Mouse (Mus musculus) thymus, postnatal 4 days (tissue): ENCODE results near the gene Cap1.

ENCODE experiments used
- DNase-seq: peaks from one replicate; pipeline ENCODE4 v3.0.0; 2021

The Cap1 gene

DNA sequence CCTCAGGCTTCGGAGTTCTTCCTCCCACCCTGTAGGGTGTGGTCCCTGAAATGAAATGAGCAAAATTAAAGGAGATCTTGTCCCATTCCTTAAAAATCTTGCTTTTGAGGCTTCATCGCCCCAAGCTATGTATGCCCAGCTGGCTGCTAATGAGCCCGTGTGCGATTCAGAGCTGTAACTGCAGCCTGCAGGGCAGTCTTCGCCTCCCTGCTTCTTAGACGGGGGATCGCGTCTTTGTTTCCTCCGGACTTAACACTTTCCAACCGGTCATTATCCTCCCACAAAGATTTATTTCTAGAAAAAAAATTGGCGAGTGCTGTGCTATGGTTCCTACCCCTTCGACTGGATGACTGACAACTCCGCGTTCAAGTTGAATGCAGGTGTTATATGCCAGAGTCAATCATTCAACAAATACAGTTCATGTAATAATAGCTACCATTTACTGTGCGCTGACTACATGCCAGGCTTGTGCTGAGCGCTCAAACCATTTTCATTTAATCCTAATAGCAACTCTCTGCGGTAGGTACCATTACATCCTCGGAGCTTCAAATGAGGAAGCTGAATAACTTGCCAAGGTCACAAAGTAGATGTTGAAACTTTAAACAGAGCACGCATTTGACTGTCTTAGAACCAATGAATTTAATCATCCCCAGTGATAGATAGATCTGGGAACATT is 861 bp upstream of the Cap1 start:
- no peak for DNase-seq

GRCm38 (mm10) chr4:122884481-122885340 is 1.1 kb downstream of the Cap1 start:
- DNase-seq, result no peak

DNA sequence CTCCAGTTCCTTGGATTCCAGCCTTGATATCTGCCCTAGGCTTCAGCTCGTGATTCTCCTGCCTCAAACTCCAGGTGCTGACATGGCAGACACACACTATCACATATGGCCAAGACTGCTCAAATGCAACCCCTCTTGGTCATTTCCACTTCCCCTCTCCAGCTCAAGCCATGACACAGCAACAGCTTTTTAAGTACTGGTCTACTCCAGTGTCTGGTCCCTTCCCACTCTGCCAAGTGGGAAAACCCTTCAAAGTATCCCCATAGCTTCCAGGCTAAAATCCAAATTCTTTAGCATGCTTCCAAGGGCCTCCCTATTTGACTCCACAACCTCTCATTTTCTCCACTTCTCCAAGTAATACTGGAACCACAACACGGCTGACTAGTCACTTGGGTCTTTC is 1.8 kb downstream of the Cap1 start:
- no peak for DNase-seq

- DNase-seq, result no peak
Measured at GRCm38 (mm10) chr4:122883294-122883693, 2.6 kb downstream of the Cap1 start.

DNA sequence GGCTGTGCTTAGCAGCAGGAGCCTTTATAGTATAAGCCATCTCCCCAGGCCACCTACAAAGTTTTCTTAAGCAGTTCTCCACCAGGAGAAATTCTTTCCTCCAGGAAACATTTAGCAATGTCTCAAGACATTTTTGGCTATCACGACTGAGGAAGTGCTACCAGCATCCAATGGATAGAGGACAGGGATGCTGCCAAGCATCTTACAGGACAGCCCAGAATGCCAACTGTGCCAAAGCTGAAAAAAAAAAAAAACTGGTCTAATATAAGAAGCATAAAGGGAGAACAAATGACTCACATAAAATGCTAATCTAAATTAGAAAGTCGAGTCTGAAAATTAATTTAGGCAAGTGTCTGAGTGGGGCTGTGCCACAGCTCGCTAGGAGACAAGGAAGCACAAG is 3.3 kb downstream of the Cap1 start:
- DNase-seq, result no peak

GRCm38 (mm10) chr4:122878333-122879070 is 7.4 kb downstream of the Cap1 start:
- peak; percentile 34 for DNase-seq

DNA sequence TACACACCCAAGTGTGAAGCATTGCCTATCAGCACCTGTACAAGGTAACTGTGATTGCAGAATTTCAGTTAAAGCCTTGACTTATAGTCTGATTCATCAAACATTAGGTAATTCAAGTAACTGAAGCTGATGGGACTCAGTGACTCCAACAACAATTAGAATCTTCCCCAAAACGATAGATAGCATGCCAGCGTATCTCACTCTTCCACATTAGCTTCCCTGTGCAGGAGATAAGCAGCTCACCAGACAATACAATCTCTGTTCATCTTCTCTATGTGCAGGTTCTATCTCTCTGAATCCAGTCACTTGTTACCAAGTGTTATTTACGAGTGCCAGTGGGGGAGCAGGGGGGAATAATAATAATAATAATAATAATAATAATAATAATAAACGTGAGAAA is 12.3 kb downstream of the Cap1 start:
- no peak for DNase-seq

GRCm38 (mm10) chr4:122873003-122873402 is 12.9 kb downstream of the Cap1 start:
- no peak for DNase-seq

DNA sequence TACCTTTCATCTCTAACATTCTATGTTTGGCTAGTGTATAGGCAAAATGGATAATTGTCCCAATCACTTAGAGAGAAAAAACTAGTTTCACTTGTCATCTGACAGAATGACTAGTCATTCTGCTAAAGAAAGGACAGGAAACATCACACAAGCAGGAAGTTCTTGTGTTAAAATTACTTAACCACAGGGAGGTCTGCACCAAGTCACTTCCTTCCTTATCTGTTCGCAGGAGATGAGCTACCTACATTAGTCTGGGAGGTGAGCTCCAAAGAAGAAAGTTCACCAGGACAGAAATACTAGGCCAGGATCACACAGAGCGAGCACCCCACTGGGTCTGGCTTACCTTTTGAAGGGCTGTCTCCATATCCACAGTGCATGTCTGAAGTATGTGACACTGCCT is 13.9 kb downstream of the Cap1 start:
- DNase-seq, result no peak

- DNase-seq, result no peak
Measured at GRCm38 (mm10) chr4:122871269-122871668, 14.6 kb downstream of the Cap1 start.

DNA sequence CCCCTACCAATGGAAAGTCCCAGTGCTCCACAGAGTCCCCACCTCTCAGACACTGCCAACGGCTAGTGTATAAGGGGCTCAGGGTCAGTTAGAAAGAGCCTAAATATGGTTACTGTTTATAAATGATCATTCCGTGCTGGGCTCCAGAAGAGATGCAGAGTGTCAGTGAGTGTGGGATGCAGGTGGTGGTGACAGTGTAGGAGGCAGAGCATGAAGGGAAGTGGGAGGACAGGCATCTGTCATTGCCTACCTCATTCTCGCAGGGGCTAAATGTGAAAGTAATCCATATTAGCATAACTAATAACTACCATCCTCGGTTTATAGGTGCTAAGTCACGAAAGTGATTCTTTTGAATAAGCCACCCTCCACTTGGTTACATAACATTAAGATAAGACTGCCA is 15.1 kb downstream of the Cap1 start:
- no peak for DNase-seq

DNA sequence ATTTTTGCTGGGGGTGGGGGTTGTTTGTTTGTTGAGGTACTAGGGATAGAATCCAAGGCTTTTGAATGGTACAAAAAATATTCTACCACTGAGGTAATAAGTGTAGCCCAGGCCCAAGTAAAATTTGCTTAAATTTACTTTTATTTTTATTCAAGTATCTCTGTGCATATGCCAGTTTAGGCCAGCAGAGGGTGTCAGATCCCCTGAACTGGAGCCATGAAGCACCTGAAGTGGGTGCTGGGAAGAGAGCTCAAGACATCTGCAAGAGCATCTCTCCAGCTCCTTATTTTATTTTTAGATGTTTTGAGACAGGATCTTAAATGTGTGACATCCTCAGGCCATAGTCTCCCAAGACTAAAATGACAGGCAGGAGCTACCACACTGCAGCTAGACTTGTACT is 15.8 kb downstream of the Cap1 start:
- peak; percentile 79 for DNase-seq

DNA sequence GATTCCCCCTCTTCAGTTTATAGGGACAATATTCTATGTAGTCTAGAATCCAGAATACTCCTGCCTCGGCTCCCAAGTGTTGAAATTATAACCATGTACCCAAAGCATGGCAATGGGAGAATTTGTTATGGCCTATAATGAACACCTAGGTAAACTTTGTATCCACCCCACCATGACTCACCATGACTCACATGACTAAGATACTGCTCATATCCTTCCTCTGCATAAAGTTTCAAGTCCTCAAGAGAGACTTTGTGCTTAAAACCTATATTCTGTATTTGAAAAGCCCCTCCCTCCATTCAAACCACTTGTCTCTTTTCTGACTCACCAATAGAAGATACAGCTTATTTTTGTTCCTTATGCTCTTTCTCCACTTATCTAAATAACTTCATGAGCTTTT is 17.8 kb downstream of the Cap1 start:
- DNase-seq, result no peak

DNA sequence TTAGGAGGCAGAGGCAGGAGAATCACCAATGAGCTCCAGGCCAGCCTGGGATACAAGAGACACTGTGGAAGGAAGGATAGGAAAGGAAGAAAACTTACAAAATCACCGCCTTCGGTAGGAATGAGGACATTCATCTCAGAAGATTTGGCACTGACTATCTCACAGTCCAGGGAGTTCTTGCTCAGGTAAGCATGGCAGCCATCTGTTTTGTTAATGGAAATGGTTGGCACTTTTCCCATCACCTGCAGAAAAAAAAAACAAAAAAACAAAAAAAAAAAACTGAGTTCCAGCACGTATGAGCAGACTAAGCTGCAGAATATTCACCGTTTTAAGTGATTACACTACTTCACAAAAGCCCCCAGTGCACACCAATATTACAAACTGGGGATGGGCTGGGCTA is 24.0 kb downstream of the Cap1 start:
- no peak for DNase-seq

GRCm38 (mm10) chr4:122859096-122859674 is 26.7 kb downstream of the Cap1 start:
- no peak for DNase-seq

- peak; percentile 24 for DNase-seq
Measured at GRCm38 (mm10) chr4:122857909-122858308, 27.9 kb downstream of the Cap1 start.

GRCm38 (mm10) chr4:122854770-122855169 is 31.1 kb downstream of the Cap1 start:
- DNase-seq, result peak; percentile 26

DNA sequence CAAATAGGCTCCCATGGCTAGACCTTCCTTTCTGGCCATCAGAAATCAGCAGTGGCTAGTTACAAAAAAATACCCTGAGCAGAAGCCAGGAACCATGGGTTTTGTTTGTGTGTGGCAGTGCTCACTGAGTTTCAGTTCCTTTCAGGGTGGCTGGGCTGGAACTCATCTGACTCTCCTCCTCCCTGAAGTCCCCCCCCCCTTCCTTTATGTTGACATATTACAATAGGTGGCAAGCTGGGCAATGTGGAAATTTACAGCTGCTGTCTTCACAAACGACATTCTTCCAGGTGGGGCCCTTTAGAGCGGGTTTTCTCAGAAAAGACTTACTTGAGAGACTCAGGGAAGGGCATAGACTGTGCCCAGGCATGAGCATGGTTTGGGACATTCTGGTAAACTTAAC is 32.2 kb downstream of the Cap1 start:
- DNase-seq, result peak; percentile 36

DNA sequence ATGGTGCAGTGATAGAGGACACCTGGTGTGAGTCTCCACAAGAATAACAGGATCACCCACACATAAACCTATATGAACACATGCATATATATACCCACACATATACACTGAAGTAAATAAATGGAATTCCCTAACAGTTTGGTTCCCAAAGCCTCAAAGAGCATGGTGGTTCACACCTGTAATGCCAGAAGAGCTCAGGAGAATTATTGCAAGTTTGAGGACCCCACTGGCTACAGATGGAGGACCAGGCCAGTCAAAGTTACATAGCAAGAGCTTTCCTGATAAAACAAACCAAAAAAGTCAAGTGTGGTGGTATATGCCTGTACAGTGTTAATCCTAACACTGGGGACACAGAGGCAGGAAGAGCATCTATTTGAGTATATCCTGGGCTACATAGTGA is 34.3 kb downstream of the Cap1 start:
- no peak for DNase-seq

- DNase-seq, result peak; percentile 68
Measured at GRCm38 (mm10) chr4:122848150-122848621, 37.7 kb downstream of the Cap1 start.

DNA sequence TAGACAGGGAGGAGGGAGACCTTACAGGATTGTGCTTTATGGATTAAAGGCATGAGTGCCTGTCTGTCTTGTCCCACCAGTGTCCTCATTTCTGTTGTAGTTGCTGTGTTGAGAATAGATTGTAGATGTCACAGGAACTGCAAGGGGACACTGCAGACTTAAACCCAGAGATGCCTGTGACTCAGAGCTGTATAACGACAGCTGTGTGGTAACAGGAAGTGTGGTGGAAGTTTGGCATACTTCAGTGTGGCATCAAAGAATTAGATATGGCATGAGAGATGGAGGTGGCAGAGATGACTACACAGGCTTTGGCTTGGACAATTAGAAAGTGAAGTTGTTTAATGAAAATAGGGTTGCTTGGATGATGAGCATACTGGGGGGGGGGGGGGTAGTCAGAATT is 47.4 kb downstream of the Cap1 start:
- DNase-seq, result peak; percentile 23

GRCm38 (mm10) chr4:122837994-122838393 is 47.9 kb downstream of the Cap1 start:
- DNase-seq, result no peak

GRCm38 (mm10) chr4:122837180-122837730 is 48.6 kb downstream of the Cap1 start:
- DNase-seq, result no peak
